Mouse (Mus musculus) liver, embryonic 15.5 days (tissue): ENCODE measurements around the gene Mosmo. TPM values are rescaled to one million over a fixed set of nuclear protein-coding genes. Genes with fewer than 3 reads are reported as not detected.

Experiments used
- ATAC-seq: fragments of 200-750 bp; cut with Nextera tagmentation; 2 replicates; pipeline ENCODE4 v1.8.0; 2017; ENCODE audit warnings: moderate number of reproducible peaks, mild to moderate bottlenecking, moderate library complexity; ENCODE audit not compliant: insufficient read depth
- H3K27ac ChIP-seq: fragments of 300-500 bp; sonication (generic); replicated peaks from 2 replicates; pipeline ENCODE4 v1.5.1; 2015; ENCODE audit warnings: mild to moderate bottlenecking, inconsistent platforms
- H3K27me3 ChIP-seq: fragments of 300-500 bp; sonication (generic); 2 replicates; pipeline ENCODE4 v1.6.1; 2015; ENCODE audit warnings: mild to moderate bottlenecking, inconsistent platforms
- H3K36me3 ChIP-seq: fragments of 300-500 bp; sonication (generic); replicated peaks from 2 replicates; pipeline ENCODE4 v1.6.1; 2015; ENCODE audit warnings: moderate library complexity, mild to moderate bottlenecking, inconsistent platforms
- H3K4me1 ChIP-seq: fragments of 300-500 bp; sonication (generic); replicated peaks from 2 replicates; pipeline ENCODE4 v1.6.1; 2015; ENCODE audit warnings: inconsistent platforms
- H3K4me2 ChIP-seq: fragments of 300-500 bp; sonication (generic); 2 replicates; pipeline ENCODE4 v1.6.1; 2015; ENCODE audit warnings: moderate library complexity, mild to moderate bottlenecking, inconsistent platforms
- H3K4me3 ChIP-seq: fragments of 300-500 bp; sonication (generic); replicated peaks from 2 replicates; pipeline ENCODE4 v1.5.1; 2015; ENCODE audit warnings: mild to moderate bottlenecking, inconsistent platforms
- H3K9ac ChIP-seq: fragments of 300-500 bp; sonication (generic); 2 replicates; pipeline ENCODE4 v1.6.1; 2015; ENCODE audit warnings: moderate library complexity, mild to moderate bottlenecking, inconsistent platforms
- H3K9me3 ChIP-seq: fragments of 300-500 bp; sonication (generic); replicated peaks from 2 replicates; pipeline ENCODE4 v1.6.1; 2016; ENCODE audit warnings: inconsistent platforms
- WGBS: fragments of 180-500 bp; shearing (Covaris S2); methylation state at CpG from one replicate; pipeline ENCODE4 v1.1.7; 2015; ENCODE audit warnings: mixed read lengths; ENCODE audit not compliant: insufficient replicate concordance; 5-methylcytosine and 5-hydroxymethylcytosine counted together
- polyA plus RNA-seq: library from polyadenylated mRNA; unstranded; fragments of >200 nt; fragmentation: Nextera tagmentation; extraction: Ambion mirVana; gene quantifications from 2 replicates; pipeline ENCODE4 v1.2.1, GENCODE M21; 2015

Gene Mosmo
- polyA plus RNA-seq, 1 experiment from 2014 or later, result 7.4 TPM

GRCm38 (mm10) chr7:120732906-120733305, 55.5 kb downstream of the Mosmo start:
- Histone ChIP-seq H3K4me2 (no peak overlapping the region), H3K4me1 (peaks cover 15% of the 10 kb centered on the region), H3K4me3 (no peak overlapping the region), H3K9ac (no peak overlapping the region), H3K27ac (no peak overlapping the region), H3K9me3 (no peaks in the 10 kb centered on the region), H3K27me3 (no peaks in the 10 kb centered on the region), H3K36me3 (0 out of 2 replicates have a peak, but pooled peaks cover 9% of the 10 kb centered on the region)
- WGBS, result 79% methylated on average over 7 of the region's 7 CpGs
- no peak for ATAC-seq

- Histone ChIP-seq H3K36me3 (no peaks in the 10 kb centered on the region), H3K9ac (no peak within 1 kb of the TSS), H3K4me3 (no peak within 1 kb of the TSS), H3K4me2 (no peak within 1 kb of the TSS), H3K9me3 (no peaks in the 10 kb centered on the region), H3K27me3 (no peaks in the 10 kb centered on the region; the same call in 1 of the 2 replicates), H3K27ac (no peak within 1 kb of the TSS), H3K4me1 (no peaks in the 10 kb centered on the region)
- no peak for ATAC-seq
- 57% methylated on average over 6 of the region's 6 CpGs for WGBS
Observed at GRCm38 (mm10) chr7:120739018-120739417, 61.6 kb downstream of the Mosmo start, which contains the start of gene Vwa3a. TSS of gene Vwa3a (plus strand) at chr7:120739318.

GRCm38 (mm10) chr7:120739558-120740101, 62.2 kb downstream of the Mosmo start:
- Histone ChIP-seq H3K27ac (no peak overlapping the region), H3K36me3 (no peaks in the 10 kb centered on the region), H3K4me2 (no peak overlapping the region), H3K9me3 (no peaks in the 10 kb centered on the region), H3K27me3 (no peaks in the 10 kb centered on the region; the same call in 1 of the 2 replicates), H3K9ac (no peak overlapping the region), H3K4me1 (no peaks in the 10 kb centered on the region), H3K4me3 (no peak overlapping the region)
- no peak for ATAC-seq
- WGBS, result 20% methylated on average over 5 of the region's 5 CpGs

- ATAC-seq, result no peak
- whole genome bisulfite sequencing, result 69% methylated on average over 14 of the region's 14 CpGs
Observed at GRCm38 (mm10) chr7:120743366-120744351, 66.2 kb downstream of the Mosmo start.

GRCm38 (mm10) chr7:120744606-120745005, 67.2 kb downstream of the Mosmo start:
- Histone ChIP-seq H3K27ac (no peak overlapping the region), H3K4me1 (no peaks in the 10 kb centered on the region), H3K27me3 (peaks cover 8% of the 10 kb centered on the region), H3K4me3 (no peak overlapping the region), H3K9me3 (no peaks in the 10 kb centered on the region), H3K4me2 (no peak overlapping the region), H3K9ac (no peak overlapping the region), H3K36me3 (no peaks in the 10 kb centered on the region)
- WGBS, result 73% methylated on average over 6 of the region's 6 CpGs
- ATAC-seq, result no peak

More at GRCm38 (mm10) chr7:120743366-120744351, 66.2 kb downstream of the Mosmo start:
- no peaks in the 10 kb centered on the region for H3K4me1 ChIP-seq
- no peak overlapping the region for H3K4me2 ChIP-seq
- H3K9ac ChIP-seq, result no peak overlapping the region
- H3K27me3 ChIP-seq, result peaks cover 8% of the 10 kb centered on the region
- no peaks in the 10 kb centered on the region for H3K36me3 ChIP-seq
- no peak overlapping the region for H3K4me3 ChIP-seq
- H3K9me3 ChIP-seq, result no peaks in the 10 kb centered on the region
- H3K27ac ChIP-seq, result no peak overlapping the region

GRCm38 (mm10) chr7:120746029-120746428, 68.6 kb downstream of the Mosmo start:
- Histone ChIP-seq H3K9ac (no peak overlapping the region), H3K36me3 (no peaks in the 10 kb centered on the region), H3K4me2 (no peak overlapping the region), H3K9me3 (no peaks in the 10 kb centered on the region), H3K27ac (no peak overlapping the region), H3K4me1 (no peaks in the 10 kb centered on the region), H3K27me3 (peaks cover 8% of the 10 kb centered on the region), H3K4me3 (no peak overlapping the region)
- ATAC-seq, result no peak
- 61% methylated on average over 3 of the region's 3 CpGs for WGBS

- H3K4me2 ChIP-seq, result no peak overlapping the region
- no peak overlapping the region for H3K9ac ChIP-seq
- no peaks in the 10 kb centered on the region for H3K36me3 ChIP-seq
- no peak overlapping the region for H3K27ac ChIP-seq
- WGBS, result 55% methylated on average over 5 of the region's 5 CpGs
- H3K4me1 ChIP-seq, result no peaks in the 10 kb centered on the region
- H3K4me3 ChIP-seq, result no peak overlapping the region
- peaks cover 8% of the 10 kb centered on the region for H3K27me3 ChIP-seq
- no peaks in the 10 kb centered on the region for H3K9me3 ChIP-seq
- no peak for ATAC-seq
Observed at GRCm38 (mm10) chr7:120746821-120747220, 69.4 kb downstream of the Mosmo start.

- Histone ChIP-seq H3K27ac (no peak overlapping the region), H3K36me3 (no peaks in the 10 kb centered on the region), H3K9ac (no peak overlapping the region), H3K4me2 (no peak overlapping the region), H3K4me3 (no peak overlapping the region), H3K27me3 (peaks cover 8% of the 10 kb centered on the region), H3K9me3 (no peaks in the 10 kb centered on the region), H3K4me1 (no peaks in the 10 kb centered on the region)
- ATAC-seq, result no peak
Observed at GRCm38 (mm10) chr7:120748478-120748877, 71.1 kb downstream of the Mosmo start.

GRCm38 (mm10) chr7:120751330-120751729, 73.9 kb downstream of the Mosmo start:
- H3K4me3 ChIP-seq, result no peak overlapping the region
- ATAC-seq, result no peak
- no peaks in the 10 kb centered on the region for H3K36me3 ChIP-seq
- no peak overlapping the region for H3K4me2 ChIP-seq
- H3K9me3 ChIP-seq, result no peaks in the 10 kb centered on the region
- H3K27me3 ChIP-seq, result peaks cover 5% of the 10 kb centered on the region; the same call in 1 of the 2 replicates
- H3K9ac ChIP-seq, result no peak overlapping the region
- H3K4me1 ChIP-seq, result no peaks in the 10 kb centered on the region
- H3K27ac ChIP-seq, result no peak overlapping the region

- Histone ChIP-seq H3K9me3 (no peaks in the 10 kb centered on the region), H3K4me1 (no peaks in the 10 kb centered on the region), H3K9ac (no peak overlapping the region), H3K4me3 (no peak overlapping the region), H3K27ac (no peak overlapping the region), H3K36me3 (no peaks in the 10 kb centered on the region), H3K4me2 (no peak overlapping the region), H3K27me3 (peaks cover 5% of the 10 kb centered on the region; the same call in 1 of the 2 replicates)
- WGBS, result 62% methylated on average over 7 of the region's 7 CpGs
- no peak for ATAC-seq
Observed at GRCm38 (mm10) chr7:120751906-120752305, 74.5 kb downstream of the Mosmo start.

GRCm38 (mm10) chr7:120754671-120755070, 77.3 kb downstream of the Mosmo start:
- Histone ChIP-seq H3K4me1 (no peaks in the 10 kb centered on the region), H3K27me3 (no peaks in the 10 kb centered on the region), H3K4me2 (no peak overlapping the region), H3K27ac (no peak overlapping the region), H3K9ac (no peak overlapping the region), H3K36me3 (no peaks in the 10 kb centered on the region), H3K9me3 (no peaks in the 10 kb centered on the region), H3K4me3 (no peak overlapping the region)
- 4% methylated on average over 5 of the region's 5 CpGs for WGBS
- no peak for ATAC-seq
